Mouse (Mus musculus) CH12.LX (cell line): ENCODE measurements around the gene St8sia6. TPM values are rescaled to one million over a fixed set of nuclear protein-coding genes. Genes with fewer than 3 reads are reported as not detected.

Source experiments
- DNase-seq: peaks from one replicate; pipeline ENCODE4 v3.0.0-alpha.2; 2013; ENCODE audit errors: extremely low read depth
- H3K27ac ChIP-seq: 2 replicates; pipeline ENCODE4 v1.5.1; 2012; ENCODE audit warnings: low read depth, mild to moderate bottlenecking, control low read depth, moderate library complexity; ENCODE audit not compliant: insufficient read depth
- H3K27me3 ChIP-seq: replicated peaks from 2 replicates; pipeline ENCODE3; 2012; ENCODE audit warnings: inconsistent platforms
- H3K36me3 ChIP-seq, 2 experiments: replicated peaks in 1 of 2; 2 replicates each; pipeline versions ENCODE3 to v1.6.1; 2012; ENCODE audit warnings: inconsistent platforms in 1 of 2, low read length in 1 of 2, mild to moderate bottlenecking in 1 of 2, mixed read lengths in 1 of 2, moderate library complexity in 1 of 2; ENCODE audit not compliant: control insufficient read depth in 1 of 2, insufficient read depth in 1 of 2
- H3K4me1 ChIP-seq, 2 experiments: 2 replicates each; pipeline ENCODE4 v1.6.1; 2012; ENCODE audit warnings: inconsistent platforms in 1 of 2, moderate library complexity in 1 of 2; ENCODE audit not compliant: insufficient read depth in 2 of 2, control insufficient read depth in 1 of 2
- H3K4me2 ChIP-seq: 2 replicates; pipeline ENCODE4 v1.6.1; 2012; ENCODE audit warnings: low read depth, mild to moderate bottlenecking, control low read depth; ENCODE audit not compliant: poor library complexity, insufficient read depth, severe bottlenecking
- H3K4me3 ChIP-seq, 3 experiments: fragments of 150-350 bp in 1 of 3; sonication (generic) in 1 of 3; replicated peaks in 1 of 3; 2 replicates each; pipeline versions ENCODE3 to v1.5.1; 2011 to 2012; ENCODE audit warnings: low read depth in 2 of 3, low read length in 2 of 3, mild to moderate bottlenecking in 2 of 3, moderate library complexity in 2 of 3, control low read depth in 1 of 3, improper control_type of control experiment in 1 of 3, inconsistent platforms in 1 of 3, mixed read lengths in 1 of 3; ENCODE audit not compliant: poor library complexity in 1 of 3
- H3K79me2 ChIP-seq: replicated peaks from 2 replicates; pipeline ENCODE4 v1.6.1; 2012; ENCODE audit warnings: mild to moderate bottlenecking, moderate library complexity; ENCODE audit not compliant: control insufficient read depth, poor library complexity, insufficient read depth, severe bottlenecking; ENCODE audit errors: extremely low read depth
- H3K9ac ChIP-seq: 2 replicates; pipeline ENCODE4 v1.6.1; 2012; ENCODE audit warnings: low read depth, mild to moderate bottlenecking, control low read depth, moderate library complexity; ENCODE audit not compliant: insufficient read depth
- H3K9me3 ChIP-seq: replicated peaks from 2 replicates; pipeline ENCODE3; 2012; ENCODE audit warnings: low read length, inconsistent platforms, mixed read lengths
- BHLHE40 ChIP-seq: IDR thresholded peaks from 2 replicates; pipeline ENCODE4 v1.6.1; 2011; ENCODE audit warnings: mild to moderate bottlenecking, low read depth, low read length, improper control_type of control experiment
- CTCF ChIP-seq, 2 experiments: IDR thresholded peaks in 1 of 2; conservative IDR thresholded peaks in 1 of 2; 2 replicates each; pipeline ENCODE4 v1.5.1; 2011 to 2012; ENCODE audit warnings: low read depth in 2 of 2, low read length in 2 of 2, improper control_type of control experiment in 1 of 2, inconsistent platforms in 1 of 2, mild to moderate bottlenecking in 1 of 2, moderate library complexity in 1 of 2
- ELF1 ChIP-seq: IDR thresholded peaks from 2 replicates; pipeline ENCODE4 v1.6.1; 2014; ENCODE audit warnings: low read depth, mild to moderate bottlenecking, inconsistent platforms, low read length, improper control_type of control experiment
- ETS1 ChIP-seq: conservative IDR thresholded peaks from 2 replicates; pipeline ENCODE4 v1.6.1; 2012; ENCODE audit warnings: low read depth, mild to moderate bottlenecking, inconsistent platforms, low read length, improper control_type of control experiment, moderate library complexity
- GABPA ChIP-seq: IDR thresholded peaks from 2 replicates; pipeline ENCODE4 v1.6.1; 2012; ENCODE audit warnings: low read depth, low read length, improper control_type of control experiment, inconsistent platforms; ENCODE audit not compliant: insufficient replicate concordance
- HCFC1 ChIP-seq: IDR thresholded peaks from 2 replicates; pipeline ENCODE4 v1.6.1; 2012; ENCODE audit warnings: low read depth, mild to moderate bottlenecking, inconsistent platforms, low read length, improper control_type of control experiment
- IRF4 ChIP-seq: IDR thresholded peaks from 2 replicates; pipeline ENCODE4 v1.6.1; 2014; ENCODE audit warnings: low read depth, mild to moderate bottlenecking, inconsistent platforms, low read length, improper control_type of control experiment
- JUND ChIP-seq: conservative IDR thresholded peaks from 2 replicates; pipeline ENCODE4 v1.6.1; 2011; ENCODE audit warnings: low read depth, low read length, improper control_type of control experiment
- KAT2A ChIP-seq: IDR thresholded peaks from 2 replicates; pipeline ENCODE4 v1.6.1; 2012; ENCODE audit warnings: low read length, improper control_type of control experiment, inconsistent platforms; ENCODE audit not compliant: insufficient replicate concordance
- MAX ChIP-seq: IDR thresholded peaks from 2 replicates; pipeline ENCODE4 v1.6.1; 2011; ENCODE audit warnings: low read length, improper control_type of control experiment
- MAZ ChIP-seq: IDR thresholded peaks from 2 replicates; pipeline ENCODE4 v1.6.1; 2012; ENCODE audit warnings: low read depth, mild to moderate bottlenecking, inconsistent platforms, low read length, improper control_type of control experiment, moderate library complexity
- MEF2A ChIP-seq: IDR thresholded peaks from 2 replicates; pipeline ENCODE4 v1.6.1; 2014; ENCODE audit warnings: low read depth, mild to moderate bottlenecking, inconsistent platforms, low read length, improper control_type of control experiment, borderline replicate concordance
- MXI1 ChIP-seq: IDR thresholded peaks from 2 replicates; pipeline ENCODE4 v1.6.1; 2011; ENCODE audit warnings: mild to moderate bottlenecking, low read depth, low read length, improper control_type of control experiment
- NELFE ChIP-seq: IDR thresholded peaks from 2 replicates; pipeline ENCODE4 v1.6.1; 2011; ENCODE audit warnings: low read depth, low read length, improper control_type of control experiment
- NRF1 ChIP-seq: IDR thresholded peaks from 2 replicates; pipeline ENCODE4 v1.6.1; 2014; ENCODE audit warnings: low read depth, mild to moderate bottlenecking, inconsistent platforms, low read length, improper control_type of control experiment, moderate library complexity
- PAX5 ChIP-seq: IDR thresholded peaks from 2 replicates; pipeline ENCODE4 v1.6.1; 2012; ENCODE audit warnings: low read length, inconsistent platforms, mixed read lengths
- SIN3A ChIP-seq: IDR thresholded peaks from 2 replicates; pipeline ENCODE4 v1.6.1; 2012; ENCODE audit warnings: low read length, improper control_type of control experiment, inconsistent platforms
- SMC3 ChIP-seq: IDR thresholded peaks from 2 replicates; pipeline ENCODE4 v1.6.1; 2011; ENCODE audit warnings: low read depth, low read length, improper control_type of control experiment
- TBP ChIP-seq: conservative IDR thresholded peaks from 2 replicates; pipeline ENCODE4 v1.6.1; 2011; ENCODE audit warnings: low read depth, low read length, improper control_type of control experiment
- TCF12 ChIP-seq: IDR thresholded peaks from 2 replicates; pipeline ENCODE4 v1.6.1; 2014; ENCODE audit warnings: low read depth, mild to moderate bottlenecking, inconsistent platforms, low read length, improper control_type of control experiment
- UBTF ChIP-seq: IDR thresholded peaks from 2 replicates; pipeline ENCODE4 v1.6.1; 2012; ENCODE audit warnings: low read depth, mild to moderate bottlenecking, inconsistent platforms, low read length, improper control_type of control experiment, moderate library complexity
- ZC3H11A ChIP-seq: IDR thresholded peaks from 2 replicates; pipeline ENCODE4 v1.6.1; 2012; ENCODE audit warnings: low read depth, mild to moderate bottlenecking, inconsistent platforms, low read length, improper control_type of control experiment
- ZMIZ1 ChIP-seq: IDR thresholded peaks from 2 replicates; pipeline ENCODE4 v1.6.1; 2012; ENCODE audit warnings: low read depth, mild to moderate bottlenecking, inconsistent platforms, low read length, improper control_type of control experiment
- dilution Hi-C: fragments of 300-500 bp; cut with MboI; formaldehyde crosslinking; loops from 2 replicates; pipeline ENCODE4 v1.14.3; 2020; ENCODE audit warnings: low sequenced_read_pairs; ENCODE audit not compliant: extremely low pct_unique_long_range_greater_than_20kb, extremely low pct_ligation_motif_present
- in situ Hi-C: fragments of 300-500 bp; cut with MboI; formaldehyde crosslinking; loops from 3 replicates; pipeline ENCODE4 v1.14.3; 2019; ENCODE audit warnings: low sequenced_read_pairs, low pct_ligation_motif_present, low pct_unique_long_range_greater_than_20kb, mixed read lengths
- polyA plus RNA-seq: library from polyadenylated mRNA; unstranded; fragments of >175 nt; gene quantifications from 2 replicates; pipeline ENCODE4 v1.2.1, GENCODE M21; 2012; ENCODE audit warnings: low read depth; ENCODE audit not compliant: insufficient read length
- total RNA-seq, 2 experiments: library from RNA; depleted of rRNA; stranded (reverse); fragments of 300-350 nt in 1 of 2; fragments of >200 nt in 1 of 2; gene quantifications; 2 replicates each; pipeline ENCODE4 v1.2.3; 2012 to 2014

The St8sia6 gene
- total and polyA plus RNA-seq, 3 experiments = 27.4 to 51.0 (median 43.7) TPM

DNA sequence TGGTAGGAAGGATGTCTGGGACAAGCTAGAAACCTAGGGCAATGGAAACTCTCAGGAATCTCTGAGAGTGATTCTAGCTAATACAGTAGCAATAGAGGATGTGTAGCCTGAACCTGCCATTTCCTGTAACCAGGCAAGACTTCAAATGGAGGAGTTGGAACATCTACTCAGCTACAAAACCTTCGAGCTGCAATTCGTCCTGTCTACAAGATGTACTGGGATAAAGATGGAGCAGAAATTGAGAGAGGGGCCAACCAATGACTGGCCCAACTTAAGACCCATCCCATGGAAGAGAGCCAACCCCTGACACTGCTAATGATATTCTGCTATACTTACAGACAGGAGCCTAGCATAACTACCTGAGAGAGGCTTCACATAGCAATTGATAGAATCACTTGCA, 6.8 kb upstream of the St8sia6 start:
- dilution Hi-C loops = no loop called here
- in situ Hi-C loops = no loop called here
- Histone ChIP-seq H3K9ac (no peak overlapping the region), H3K4me2 (no peak overlapping the region), H3K9me3 (no peaks in the 10 kb centered on the region), H3K36me3 (no peaks in the 10 kb centered on the region), H3K27me3 (peaks cover 1% of the 10 kb centered on the region), H3K79me2 (no peaks in the 10 kb centered on the region), H3K27ac (no peak overlapping the region), H3K4me3 (no peak overlapping the region), H3K4me1 (no peaks in the 10 kb centered on the region)
- TF ChIP-seq ELF1 (no peak), ETS1 (no peak), IRF4 (no peak), SIN3A (no peak), MEF2A (no peak), TBP (no peak), UBTF (no peak)
- DNase-seq = no peak

GRCm38 (mm10) chr2:13794446-13794845, 582 bp upstream of the St8sia6 start:
- Histone ChIP-seq H3K4me1 (peaks cover 3 to 18% of the 10 kb centered on the region in 2 experiments), H3K36me3 (no peaks in the 10 kb centered on the region), H3K9ac (no peak overlapping the region), H3K4me2 (no peak overlapping the region), H3K79me2 (peaks cover 6% of the 10 kb centered on the region; the same call in 1 of the 2 replicates), H3K4me3 (no peak overlapping the region), H3K27ac (no peak overlapping the region), H3K9me3 (no peaks in the 10 kb centered on the region), H3K27me3 (no peaks in the 10 kb centered on the region)
- DNase-seq = no peak
- in situ Hi-C loops (loop anchor here (10.0 to 25.0 kb wide), 2 partner anchors 60 to 507 kb away; no protein-coding TSS in a partner anchor), dilution Hi-C loops (no loop called here)
- no peak for TF ChIP-seq JUND
- TF ChIP-seq SMC3 = no peak
- TF ChIP-seq CTCF (conservative IDR thresholded peaks at IDR 0.05 in 1 of 2, IDR thresholded peaks at IDR 0.05 in 1 of 2; ENCODE audit: low read depth in 2 of 2, low read length in 2 of 2) = no peak
- TF ChIP-seq MXI1 = no peak

- peaks cover 12% of the 10 kb centered on the region for H3K79me2 ChIP-seq
- H3K27ac ChIP-seq = peak overlapping the region; percentile 87
- no peaks in the 10 kb centered on the region for H3K36me3 ChIP-seq
- DNase-seq = peak; percentile 64
- H3K4me3 ChIP-seq = peak overlapping the region; percentile 52 to 94 (median 80)
- dilution Hi-C loops (no loop called here), in situ Hi-C loops (loop anchor here (10.0 to 25.0 kb wide), 2 partner anchors 61 to 506 kb away; no protein-coding TSS in a partner anchor)
- H3K4me2 ChIP-seq = peak overlapping the region; percentile 32; the same call in 1 of the 2 replicates
- H3K9ac ChIP-seq = peak overlapping the region; percentile 56
- no peaks in the 10 kb centered on the region for H3K9me3 ChIP-seq
- H3K27me3 ChIP-seq = no peaks in the 10 kb centered on the region
- H3K4me1 ChIP-seq = peaks cover 4 to 25% of the 10 kb centered on the region in 2 experiments
- TF ChIP-seq HCFC1 (no peak), PAX5 (no peak), NELFE (peak; percentile 60), CTCF (conservative IDR thresholded peaks at IDR 0.05 in 1 of 2, IDR thresholded peaks at IDR 0.05 in 1 of 2; ENCODE audit: low read depth in 2 of 2, low read length in 2 of 2) (peak in 1 of 2 experiments; percentile 27; a peak in 1 of 4 replicates), MAZ (peak; percentile 36; the same call in 1 of the 2 replicates), ZC3H11A (no peak), TCF12 (peak; percentile 53; the same call in 1 of the 2 replicates), ZMIZ1 (peak; percentile 64; the same call in 1 of the 2 replicates), GABPA (no peak), KAT2A (no peak), MAX (peak; percentile 36; the same call in 1 of the 2 replicates), NRF1 (no peak; the same call in none of the 2 replicates), BHLHE40 (no peak), MEF2A (peak; percentile 41; the same call in 1 of the 2 replicates)
These were observed 553 bp downstream of the St8sia6 start for GRCm38 (mm10) chr2:13793054-13793968.
